Mouse (Mus musculus): ENCODE results near the gene Ninj2. TPM values are rescaled to one million over a fixed set of nuclear protein-coding genes. Genes with fewer than 3 reads are reported as not detected.

Gene Ninj2
- polyA plus RNA-seq, 1 experiment from 2014 or later: not detected

DNA sequence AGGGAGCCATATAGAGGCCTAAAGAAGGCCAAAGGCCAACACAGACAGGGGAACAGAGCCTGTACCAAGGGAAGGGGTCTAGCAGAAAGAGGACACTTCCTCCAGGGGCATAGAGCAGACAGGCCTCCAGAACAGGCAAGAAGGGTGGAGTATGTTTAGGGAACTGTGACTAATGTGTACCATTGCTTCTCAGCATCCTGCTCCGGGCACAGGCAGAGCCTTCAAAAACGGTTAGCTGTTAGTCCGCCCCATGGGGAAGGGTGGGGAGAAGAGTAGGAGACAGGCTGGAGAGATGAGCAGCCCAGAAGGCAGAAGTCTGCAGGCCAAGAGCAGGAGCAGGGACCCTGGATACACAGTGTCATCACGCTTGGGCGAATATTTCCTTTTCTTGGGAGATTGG lies 96.1 kb downstream of the Ninj2 start:
- Histone ChIP-seq H3K9me3 (no peaks in the 10 kb centered on the region), H3K27me3 (ENCODE audit: insufficient read depth, poor library complexity, severe bottlenecking) (no peaks in the 10 kb centered on the region), H3K4me3 (no peak overlapping the region), H3K4me1 (peaks cover 74% of the 10 kb centered on the region), H3K27ac (peak overlapping the region; percentile 83), H3K36me3 (no peaks in the 10 kb centered on the region)
- no peak for DNase-seq (ENCODE audit: low spot score)
- WGBS: 92% methylated on average over 5 of the region's 5 CpGs

DNA sequence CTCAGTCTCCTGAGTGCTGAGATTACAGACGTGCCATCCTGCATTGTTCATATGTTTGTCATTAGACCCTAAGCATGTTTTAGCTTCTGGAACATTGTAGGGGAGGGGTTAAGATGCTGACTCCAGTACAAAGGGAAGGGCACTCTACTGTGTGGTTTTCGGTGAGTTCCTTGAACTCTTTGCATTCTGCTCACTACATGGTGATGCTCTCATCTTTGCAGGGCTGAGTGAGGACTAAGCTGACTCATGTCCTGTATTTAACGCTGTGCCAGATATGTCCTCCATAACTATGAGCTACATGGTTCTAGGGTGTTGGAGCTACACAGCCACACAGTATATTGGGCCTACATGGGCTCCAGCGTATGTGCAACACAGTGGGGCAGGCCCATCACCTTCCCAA lies 97.2 kb downstream of the Ninj2 start:
- H3K4me3 ChIP-seq: no peak overlapping the region
- H3K9me3 ChIP-seq: no peaks in the 10 kb centered on the region
- 81% methylated on average over 4 of the region's 4 CpGs for WGBS
- no peaks in the 10 kb centered on the region for H3K36me3 ChIP-seq
- H3K27me3 ChIP-seq (ENCODE audit: insufficient read depth, poor library complexity, severe bottlenecking): no peaks in the 10 kb centered on the region
- H3K27ac ChIP-seq: peak overlapping the region; percentile 84
- H3K4me1 ChIP-seq: peaks cover 74% of the 10 kb centered on the region
- no peak for DNase-seq (ENCODE audit: low spot score)

DNA sequence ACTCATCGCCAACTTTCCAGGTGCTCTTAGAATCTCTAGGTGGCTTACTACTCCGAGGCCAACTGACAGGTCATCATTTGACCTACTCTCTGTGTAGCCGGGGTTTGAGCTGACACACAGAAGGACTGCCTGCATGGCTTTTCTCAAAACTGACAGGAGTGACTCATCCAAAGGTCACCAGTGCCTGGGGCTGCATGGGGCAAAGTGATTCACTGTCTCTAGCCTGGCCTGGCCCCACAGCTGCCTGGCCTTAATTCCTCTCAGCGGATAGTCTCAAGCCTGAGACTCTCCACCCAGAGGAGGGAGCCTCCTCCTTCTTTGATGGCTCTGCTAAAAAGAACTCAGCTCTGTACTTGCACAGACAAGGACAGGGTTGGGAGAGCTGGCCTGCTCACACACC lies 97.8 kb downstream of the Ninj2 start:
- Histone ChIP-seq H3K27me3 (ENCODE audit: insufficient read depth, poor library complexity, severe bottlenecking) (peaks cover 5% of the 10 kb centered on the region; the same call in 1 of the 2 replicates), H3K9me3 (no peaks in the 10 kb centered on the region), H3K36me3 (no peaks in the 10 kb centered on the region), H3K27ac (peak overlapping the region; percentile 84), H3K4me3 (no peak overlapping the region), H3K4me1 (peaks cover 68% of the 10 kb centered on the region)
- 26% methylated on average over 4 of the region's 4 CpGs for WGBS
- DNase-seq (ENCODE audit: low spot score): no peak

DNA sequence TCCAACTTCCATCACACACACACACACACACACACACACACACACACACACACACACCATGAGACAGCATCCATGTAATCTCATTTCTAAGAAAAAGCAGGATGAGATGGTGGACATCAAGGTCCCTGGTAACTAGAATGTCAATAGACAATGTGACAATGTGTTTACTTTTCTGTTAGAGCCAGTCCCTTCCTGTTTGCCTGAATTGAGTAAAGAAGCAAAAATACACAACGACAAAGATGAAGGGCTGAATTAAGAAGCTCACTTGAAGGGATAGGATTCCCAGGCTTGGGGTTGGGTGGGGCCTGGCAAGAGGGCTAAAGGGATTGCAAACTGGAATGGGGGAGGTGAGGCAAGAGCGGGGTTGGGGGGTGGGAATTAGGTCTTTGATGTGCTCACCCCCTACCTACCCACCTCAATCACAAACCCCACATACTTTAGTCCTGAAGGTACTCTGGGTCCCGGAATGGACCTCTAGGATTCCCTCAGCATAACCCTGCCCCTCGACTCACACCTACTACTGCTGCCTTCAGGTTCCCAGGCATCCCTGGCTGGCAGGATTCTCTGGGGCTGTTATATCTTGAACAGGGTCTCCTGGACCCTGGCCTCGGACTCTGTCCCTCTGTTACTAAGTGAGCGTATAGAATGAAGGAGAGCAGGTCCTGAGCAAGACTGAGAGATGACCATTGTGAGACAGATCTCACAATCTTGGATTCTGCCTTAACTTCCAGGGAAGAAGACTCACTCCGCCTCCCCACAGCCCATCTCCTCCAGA lies 98.4 kb downstream of the Ninj2 start:
- H3K36me3 ChIP-seq: no peaks in the 10 kb centered on the region
- peaks cover 12% of the 10 kb centered on the region; the same call in 1 of the 2 replicates for H3K27me3 ChIP-seq (ENCODE audit: insufficient read depth, poor library complexity, severe bottlenecking)
- H3K4me3 ChIP-seq: no peak overlapping the region
- H3K27ac ChIP-seq: peak overlapping the region; percentile 84
- H3K9me3 ChIP-seq: no peaks in the 10 kb centered on the region
- no peak for DNase-seq (ENCODE audit: low spot score)
- 47% methylated on average over 7 of the region's 7 CpGs for WGBS
- H3K4me1 ChIP-seq: peaks cover 61% of the 10 kb centered on the region

DNA sequence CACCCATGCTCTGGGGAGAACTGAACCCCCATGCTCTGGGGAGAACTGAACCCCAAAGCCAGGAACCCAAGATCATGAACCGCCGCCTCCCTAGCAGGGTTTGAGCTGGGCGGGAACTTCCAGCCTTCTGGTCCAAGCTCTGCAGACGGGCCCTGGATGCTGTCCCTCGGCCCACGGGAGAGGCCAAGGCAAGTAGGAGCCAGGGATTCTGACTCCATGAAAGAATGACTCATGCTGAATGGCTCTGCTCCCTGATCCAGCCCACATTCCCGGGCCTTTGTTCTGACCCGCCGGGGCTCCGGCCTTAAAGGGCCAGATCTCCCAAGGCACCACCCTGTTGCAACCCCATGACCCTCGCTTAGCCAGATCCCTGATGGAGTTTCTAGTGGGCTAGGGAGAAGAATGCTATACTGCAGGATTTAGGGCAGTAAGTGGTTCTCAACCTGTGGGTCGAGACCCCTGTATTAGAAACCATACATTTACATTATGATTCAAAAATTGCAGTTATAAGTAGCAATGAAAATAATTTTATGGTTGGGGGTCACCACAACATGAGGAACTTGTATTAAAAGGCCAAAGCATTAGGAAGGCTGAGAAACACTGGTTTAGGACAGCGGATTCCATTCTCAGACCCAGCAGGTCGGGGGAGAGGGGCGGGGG lies 99.2 kb downstream of the Ninj2 start:
- DNase-seq (ENCODE audit: low spot score): no peak
- Histone ChIP-seq H3K36me3 (no peaks in the 10 kb centered on the region), H3K27ac (peak overlapping the region; percentile 84), H3K27me3 (ENCODE audit: insufficient read depth, poor library complexity, severe bottlenecking) (peaks cover 12% of the 10 kb centered on the region; the same call in 1 of the 2 replicates), H3K4me1 (peaks cover 57% of the 10 kb centered on the region), H3K4me3 (peak overlapping the region; percentile 12; the same call in 1 of the 2 replicates), H3K9me3 (no peaks in the 10 kb centered on the region)
- 18% methylated on average over 14 of the region's 15 CpGs for WGBS

DNA sequence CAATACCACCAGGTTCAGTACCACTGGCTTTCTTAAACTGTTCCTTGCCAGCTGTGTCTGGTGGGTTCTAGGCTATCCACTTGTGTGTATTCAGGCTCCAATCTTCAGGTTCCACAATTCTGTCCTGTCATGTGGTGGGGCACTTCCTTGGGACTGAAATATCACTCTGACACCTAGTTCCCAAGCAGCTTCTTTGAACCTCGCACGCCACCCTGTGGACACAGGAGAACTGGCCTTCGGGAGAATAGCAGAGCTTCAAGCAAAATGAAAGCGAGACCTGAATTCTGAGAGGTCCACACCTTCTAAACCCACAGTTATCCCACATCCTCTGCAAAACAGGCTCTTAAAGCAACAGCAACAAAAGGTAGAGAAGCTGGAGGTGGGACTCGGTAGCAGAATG lies 100.0 kb downstream of the Ninj2 start:
- Histone ChIP-seq H3K9me3 (no peaks in the 10 kb centered on the region), H3K27ac (peak overlapping the region; percentile 84), H3K27me3 (ENCODE audit: insufficient read depth, poor library complexity, severe bottlenecking) (peaks cover 12% of the 10 kb centered on the region; the same call in 1 of the 2 replicates), H3K4me1 (peaks cover 53% of the 10 kb centered on the region), H3K36me3 (no peaks in the 10 kb centered on the region), H3K4me3 (no peak overlapping the region)
- 19% methylated on average over 5 of the region's 5 CpGs for WGBS
- DNase-seq (ENCODE audit: low spot score): peak; percentile 93

DNA sequence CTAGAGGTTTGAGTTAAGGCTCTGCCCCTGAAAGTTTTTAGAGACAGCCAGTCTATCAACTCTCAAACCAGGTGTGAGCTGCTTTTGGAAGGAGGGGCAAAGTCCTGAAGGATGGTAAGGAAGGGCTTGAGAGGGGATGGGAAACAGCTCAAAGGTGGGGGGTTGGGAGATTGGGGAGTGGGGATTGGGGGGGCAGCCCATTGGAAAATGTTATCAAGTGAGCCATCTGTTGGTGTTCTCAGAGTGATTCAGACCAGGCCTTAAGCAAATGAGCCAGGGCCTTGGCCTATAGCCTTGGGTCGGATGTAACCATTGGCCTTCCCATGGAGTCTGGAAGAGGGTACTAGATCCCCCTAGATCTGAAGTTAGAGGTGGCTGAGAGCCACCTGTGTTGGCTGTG lies 100.6 kb downstream of the Ninj2 start:
- Histone ChIP-seq H3K4me1 (peaks cover 47% of the 10 kb centered on the region), H3K36me3 (no peaks in the 10 kb centered on the region), H3K27me3 (ENCODE audit: insufficient read depth, poor library complexity, severe bottlenecking) (peaks cover 12% of the 10 kb centered on the region; the same call in 1 of the 2 replicates), H3K4me3 (no peak overlapping the region), H3K27ac (no peak overlapping the region), H3K9me3 (no peaks in the 10 kb centered on the region)
- WGBS: 50% methylated on average over 1 of the region's 1 CpGs
- DNase-seq (ENCODE audit: low spot score): no peak

DNA sequence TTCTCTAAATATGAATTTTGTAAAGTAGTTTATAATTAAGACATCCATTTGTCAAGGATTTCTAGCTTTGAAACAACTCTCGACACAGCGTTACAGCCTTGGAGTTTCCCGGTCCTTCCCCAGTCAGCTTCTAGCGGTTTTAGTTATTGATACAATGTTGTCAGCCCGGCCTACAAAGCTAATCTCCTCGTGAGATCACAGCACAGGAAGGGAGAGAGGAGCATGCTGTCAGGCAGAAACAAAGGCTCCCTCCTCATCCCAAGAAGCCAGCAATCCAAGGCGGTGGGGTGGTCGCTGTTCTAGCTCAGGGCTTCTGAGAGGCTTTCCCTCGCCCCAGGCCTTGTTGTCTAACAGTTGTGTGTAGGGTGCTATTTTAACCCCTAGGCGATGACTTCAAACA lies 101.2 kb downstream of the Ninj2 start:
- no peak for DNase-seq (ENCODE audit: low spot score)
- Histone ChIP-seq H3K27ac (no peak overlapping the region), H3K36me3 (no peaks in the 10 kb centered on the region), H3K4me1 (peaks cover 42% of the 10 kb centered on the region), H3K27me3 (ENCODE audit: insufficient read depth, poor library complexity, severe bottlenecking) (peaks cover 12% of the 10 kb centered on the region; the same call in 1 of the 2 replicates), H3K4me3 (no peak overlapping the region), H3K9me3 (no peaks in the 10 kb centered on the region)
- 34% methylated on average over 10 of the region's 10 CpGs for WGBS

DNA sequence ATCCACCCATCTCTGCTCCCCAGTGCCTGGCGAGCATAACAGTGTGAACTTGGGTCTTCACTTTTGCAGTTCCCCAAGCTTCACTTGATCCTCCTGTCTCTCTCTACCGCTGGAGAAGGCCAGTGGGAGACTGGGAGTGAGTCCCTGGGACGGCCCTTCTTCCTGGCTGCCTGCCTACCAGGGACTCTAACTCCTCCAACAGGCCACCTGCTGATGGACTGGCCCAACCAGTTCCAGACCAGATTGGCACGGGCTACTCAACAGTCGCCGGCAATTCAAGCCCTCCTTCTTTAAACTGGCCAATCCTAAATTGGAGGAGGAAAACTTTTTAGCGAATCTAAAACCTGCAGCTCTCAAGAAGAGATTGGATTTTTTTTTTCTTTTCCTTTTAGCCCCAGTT lies 101.8 kb downstream of the Ninj2 start:
- Histone ChIP-seq H3K27me3 (ENCODE audit: insufficient read depth, poor library complexity, severe bottlenecking) (peaks cover 12% of the 10 kb centered on the region; the same call in 1 of the 2 replicates), H3K9me3 (no peaks in the 10 kb centered on the region), H3K4me3 (no peak overlapping the region), H3K36me3 (no peaks in the 10 kb centered on the region), H3K4me1 (peaks cover 48% of the 10 kb centered on the region), H3K27ac (no peak overlapping the region)
- 22% methylated on average over 7 of the region's 7 CpGs for WGBS
- DNase-seq (ENCODE audit: low spot score): no peak

DNA sequence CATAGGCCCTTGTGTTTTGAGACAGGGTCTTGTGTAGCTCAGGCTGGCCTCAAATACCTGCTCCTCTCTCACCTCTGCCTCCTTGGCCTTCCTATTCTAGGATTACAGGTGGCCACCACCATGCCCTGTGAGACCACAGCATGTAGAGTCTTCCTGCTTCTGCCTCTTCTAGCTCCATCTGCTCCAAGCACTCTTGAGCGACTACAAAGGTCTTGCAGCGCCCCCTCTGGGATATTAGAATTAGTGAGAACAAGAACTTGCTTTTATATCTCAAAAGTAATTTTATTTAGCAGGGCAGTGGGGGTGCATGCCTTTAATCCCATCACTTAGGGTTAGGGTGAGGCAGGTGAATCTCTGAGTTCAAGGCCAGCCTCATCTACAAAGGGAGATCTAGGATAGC lies 103.7 kb downstream of the Ninj2 start:
- Histone ChIP-seq H3K36me3 (no peaks in the 10 kb centered on the region), H3K27me3 (ENCODE audit: insufficient read depth, poor library complexity, severe bottlenecking) (peaks cover 12% of the 10 kb centered on the region; the same call in 1 of the 2 replicates), H3K4me1 (peaks cover 38% of the 10 kb centered on the region), H3K4me3 (no peak overlapping the region), H3K9me3 (no peaks in the 10 kb centered on the region), H3K27ac (no peak overlapping the region)
- 33% methylated on average over 2 of the region's 2 CpGs for WGBS
- DNase-seq (ENCODE audit: low spot score): no peak

DNA sequence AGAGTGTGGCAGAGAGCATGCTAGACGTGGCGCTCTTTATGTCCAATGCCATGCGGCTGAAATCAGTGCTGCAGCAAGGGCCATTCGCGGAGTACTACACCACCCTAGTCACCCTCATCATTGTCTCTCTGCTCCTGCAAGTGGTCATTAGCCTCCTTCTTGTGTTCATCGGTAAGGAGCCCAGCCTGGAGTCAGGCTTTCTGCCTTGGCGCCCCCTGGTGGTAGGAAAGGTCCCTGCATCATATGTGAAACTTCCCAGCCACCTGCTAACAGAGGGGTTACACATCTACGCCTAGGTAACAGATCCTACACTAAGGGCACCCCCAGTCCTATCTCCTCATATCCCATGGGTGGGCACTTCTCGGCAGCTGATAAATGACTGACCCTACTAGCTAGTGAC lies 104.8 kb downstream of the Ninj2 start:
- DNase-seq (ENCODE audit: low spot score): peak; percentile 90
- Histone ChIP-seq H3K4me3 (no peak overlapping the region), H3K36me3 (no peaks in the 10 kb centered on the region), H3K27me3 (ENCODE audit: insufficient read depth, poor library complexity, severe bottlenecking) (peaks cover 21% of the 10 kb centered on the region), H3K9me3 (no peaks in the 10 kb centered on the region), H3K4me1 (peaks cover 32% of the 10 kb centered on the region), H3K27ac (no peak overlapping the region)
- 31% methylated on average over 9 of the region's 9 CpGs for WGBS

DNA sequence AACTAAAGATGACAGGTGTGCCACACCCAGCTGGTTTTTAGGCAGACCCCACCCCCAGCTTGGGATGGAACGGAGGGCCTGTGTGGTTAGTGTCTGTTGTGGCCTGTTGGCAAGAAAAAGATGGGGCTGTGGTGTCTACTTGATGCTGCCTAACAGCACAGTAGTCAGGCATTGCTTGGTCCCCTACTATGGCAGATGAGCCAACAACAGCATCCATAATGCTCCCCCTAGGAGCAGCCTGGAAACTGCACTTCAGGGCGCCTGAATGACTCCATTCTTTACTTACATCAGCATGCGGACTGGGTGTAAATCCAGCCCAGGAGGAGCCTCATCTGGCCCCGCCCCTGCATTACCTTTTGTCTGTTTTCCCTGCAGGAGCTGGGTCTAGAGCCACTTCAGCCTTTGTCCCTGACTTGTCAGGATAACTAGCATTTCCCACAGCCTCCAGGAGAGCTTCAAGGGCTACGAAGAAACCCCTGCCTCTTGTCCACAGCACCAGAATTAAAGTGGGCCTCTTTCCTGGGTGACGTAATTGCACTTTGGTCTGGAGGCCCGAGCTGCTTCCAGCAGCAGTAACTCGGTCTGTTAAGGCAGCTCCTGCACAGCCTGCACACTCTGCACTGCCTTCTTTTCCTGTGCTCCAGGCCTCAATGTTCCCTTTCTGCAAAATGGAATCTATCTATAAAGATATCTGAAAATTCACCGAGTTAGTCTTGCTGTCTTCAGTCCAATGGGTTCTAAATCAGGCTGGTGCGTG lies 106.7 kb downstream of the Ninj2 start:
- no peak for DNase-seq (ENCODE audit: low spot score)
- no peaks in the 10 kb centered on the region for H3K36me3 ChIP-seq
- peaks cover 24% of the 10 kb centered on the region for H3K4me1 ChIP-seq
- no peak overlapping the region for H3K27ac ChIP-seq
- no peaks in the 10 kb centered on the region for H3K9me3 ChIP-seq
- 48% methylated on average over 10 of the region's 10 CpGs for WGBS
- peaks cover 23% of the 10 kb centered on the region for H3K27me3 ChIP-seq (ENCODE audit: insufficient read depth, poor library complexity, severe bottlenecking)
- no peak overlapping the region for H3K4me3 ChIP-seq

DNA sequence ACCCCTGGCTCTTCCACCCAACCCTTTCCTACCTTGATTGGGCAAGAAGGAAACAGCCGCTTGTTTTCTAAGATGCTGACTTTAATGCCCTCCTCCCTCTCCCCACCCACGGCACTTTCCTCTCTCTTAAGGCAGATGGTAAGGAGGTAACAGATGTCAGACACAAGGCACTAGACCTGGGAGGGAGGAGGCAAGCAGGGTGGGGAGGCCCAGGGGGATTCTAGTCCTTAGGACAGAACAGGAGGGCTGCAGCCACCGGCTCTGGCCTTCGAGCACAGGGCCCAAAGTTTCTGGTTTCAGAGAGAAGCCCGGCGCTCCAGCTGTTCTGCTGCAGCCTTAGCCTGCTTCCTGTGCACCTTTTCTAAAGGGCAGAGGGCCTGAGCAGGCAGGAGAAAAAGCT lies 108.8 kb downstream of the Ninj2 start:
- Histone ChIP-seq H3K27me3 (ENCODE audit: insufficient read depth, poor library complexity, severe bottlenecking) (peaks cover 11% of the 10 kb centered on the region), H3K27ac (no peak overlapping the region)
- no peak for DNase-seq (ENCODE audit: low spot score)

More for the DNA sequence above, 108.8 kb downstream of the Ninj2 start:
- WGBS: 63% methylated on average over 6 of the region's 6 CpGs
- Histone ChIP-seq H3K36me3 (no peaks in the 10 kb centered on the region), H3K4me1 (peaks cover 27% of the 10 kb centered on the region), H3K4me3 (no peak overlapping the region), H3K9me3 (no peaks in the 10 kb centered on the region)
